Mouse (Mus musculus) embryonic facial prominence, embryonic 12.5 days (tissue): ENCODE measurements around the gene Ip6k2. TPM values are rescaled to one million over a fixed set of nuclear protein-coding genes. Genes with fewer than 3 reads are reported as not detected.
A peak's percentile ranks its signal among the peaks of the same experiment; 100 is the strongest.

Experiments
- ATAC-seq: fragments of 200-750 bp; cut with Nextera tagmentation; 2 replicates; pipeline ENCODE4 v1.8.0; 2017; ENCODE audit not compliant: insufficient number of reproducible peaks, insufficient read depth, low FRiP score, low TSS enrichment
- H3K27ac ChIP-seq: fragments of 300-500 bp; sonication (generic); 2 replicates; pipeline ENCODE4 v1.5.1; 2016; ENCODE audit warnings: mild to moderate bottlenecking
- H3K27me3 ChIP-seq: fragments of 300-500 bp; sonication (generic); 2 replicates; pipeline ENCODE4 v1.6.1; 2016; ENCODE audit warnings: mild to moderate bottlenecking, moderate library complexity
- H3K36me3 ChIP-seq: fragments of 300-500 bp; sonication (generic); 2 replicates; pipeline ENCODE4 v1.6.1; 2016; ENCODE audit warnings: mild to moderate bottlenecking
- H3K4me1 ChIP-seq: fragments of 300-500 bp; sonication (generic); 2 replicates; pipeline ENCODE4 v1.6.1; 2016
- H3K4me2 ChIP-seq: fragments of 300-500 bp; sonication (generic); replicated peaks from 2 replicates; pipeline ENCODE4 v1.6.1; 2016; ENCODE audit warnings: mild to moderate bottlenecking, moderate library complexity
- H3K4me3 ChIP-seq: fragments of 300-500 bp; sonication (generic); 2 replicates; pipeline ENCODE4 v1.5.1; 2016; ENCODE audit warnings: mild to moderate bottlenecking
- H3K9ac ChIP-seq: fragments of 300-500 bp; sonication (generic); 2 replicates; pipeline ENCODE4 v1.6.1; 2016; ENCODE audit warnings: mild to moderate bottlenecking, moderate library complexity
- H3K9me3 ChIP-seq: fragments of 300-500 bp; sonication (generic); 2 replicates; pipeline ENCODE4 v1.6.1; 2016; ENCODE audit warnings: mild to moderate bottlenecking, moderate library complexity
- WGBS: fragments of 180-500 bp; shearing (Covaris S2); methylation state at CpG from one replicate; pipeline ENCODE4 v1.1.7; 2016; 5-methylcytosine and 5-hydroxymethylcytosine counted together
- polyA plus RNA-seq: library from polyadenylated mRNA; unstranded; fragments of >200 nt; fragmentation: Nextera tagmentation; extraction: Ambion mirVana; gene quantifications from 2 replicates; pipeline ENCODE4 v1.2.1, GENCODE M21; 2016

Gene Ip6k2
- polyA plus RNA-seq, 1 experiment from 2014 or later: 145 TPM

- WGBS: 85% methylated on average over 8 of the region's 8 CpGs
- Histone ChIP-seq H3K4me2 (no peak overlapping the region), H3K27me3 (no peaks in the 10 kb centered on the region), H3K36me3 (peaks cover 64% of the 10 kb centered on the region), H3K4me3 (no peak overlapping the region), H3K4me1 (peaks cover 10% of the 10 kb centered on the region), H3K9ac (no peak overlapping the region), H3K9me3 (no peaks in the 10 kb centered on the region), H3K27ac (no peak overlapping the region)
- ATAC-seq: no peak
Observed at GRCm38 (mm10) chr9:108805768-108806167, 22.2 kb downstream of the Ip6k2 start.

- ATAC-seq: no peak
- no peak overlapping the region for H3K4me3 ChIP-seq
- peaks cover 10% of the 10 kb centered on the region for H3K4me1 ChIP-seq
- H3K4me2 ChIP-seq: no peak overlapping the region
- H3K27me3 ChIP-seq: no peaks in the 10 kb centered on the region
- H3K36me3 ChIP-seq: peaks cover 61% of the 10 kb centered on the region
- no peak overlapping the region for H3K9ac ChIP-seq
- H3K27ac ChIP-seq: no peak overlapping the region
- H3K9me3 ChIP-seq: no peaks in the 10 kb centered on the region
Observed at GRCm38 (mm10) chr9:108806379-108806778, 22.8 kb downstream of the Ip6k2 start.

- H3K27ac ChIP-seq: no peak overlapping the region
- H3K9ac ChIP-seq: no peak overlapping the region
- no peak overlapping the region for H3K4me3 ChIP-seq
- peaks cover 61% of the 10 kb centered on the region for H3K36me3 ChIP-seq
- H3K9me3 ChIP-seq: no peaks in the 10 kb centered on the region
- 96% methylated on average over 1 of the region's 1 CpGs for WGBS
- H3K4me1 ChIP-seq: peaks cover 10% of the 10 kb centered on the region
- no peak overlapping the region for H3K4me2 ChIP-seq
- H3K27me3 ChIP-seq: no peaks in the 10 kb centered on the region
- no peak for ATAC-seq
Observed at GRCm38 (mm10) chr9:108806831-108807230, 23.2 kb downstream of the Ip6k2 start.

- peak overlapping the region; percentile 85 for H3K4me2 ChIP-seq
- WGBS: 69% methylated on average over 5 of the region's 5 CpGs
Observed at GRCm38 (mm10) chr9:108807674-108808073, 24.1 kb downstream of the Ip6k2 start.

GRCm38 (mm10) chr9:108808163-108808665, 24.6 kb downstream of the Ip6k2 start, which contains the start of gene Nckipsd:
Gene Nckipsd (plus strand): TSS chr9:108808368.
- under 1% methylated on average over 62 of the region's 62 CpGs for WGBS
- Histone ChIP-seq H3K36me3 (peaks cover 61% of the 10 kb centered on the region), H3K4me2 (peak within 1 kb of the TSS; percentile 85), H3K4me1 (peaks cover 10% of the 10 kb centered on the region), H3K27ac (0 out of 2 replicates have a peak within 1 kb of the TSS, but pooled peaks have one; percentile 30), H3K9me3 (no peaks in the 10 kb centered on the region), H3K4me3 (peak within 1 kb of the TSS; percentile 79), H3K27me3 (no peaks in the 10 kb centered on the region), H3K9ac (peak within 1 kb of the TSS; percentile 88)
- peak; percentile 65 for ATAC-seq

More at GRCm38 (mm10) chr9:108807674-108808073, 24.1 kb downstream of the Ip6k2 start:
- Histone ChIP-seq H3K4me1 (peaks cover 10% of the 10 kb centered on the region), H3K36me3 (peaks cover 61% of the 10 kb centered on the region), H3K9me3 (no peaks in the 10 kb centered on the region), H3K4me3 (peak overlapping the region; percentile 79; the same call in 1 of the 2 replicates), H3K27ac (0 out of 2 replicates have a peak overlapping the region, but pooled peaks have one; percentile 30), H3K9ac (no peak overlapping the region), H3K27me3 (no peaks in the 10 kb centered on the region)
- no peak for ATAC-seq

GRCm38 (mm10) chr9:108809188-108809587, 25.6 kb downstream of the Ip6k2 start:
- Histone ChIP-seq H3K36me3 (peaks cover 60% of the 10 kb centered on the region), H3K4me1 (peaks cover 10% of the 10 kb centered on the region), H3K9ac (peak overlapping the region; percentile 88), H3K27me3 (no peaks in the 10 kb centered on the region), H3K9me3 (no peaks in the 10 kb centered on the region), H3K4me3 (peak overlapping the region; percentile 79), H3K27ac (no peak overlapping the region), H3K4me2 (peak overlapping the region; percentile 85)
- 57% methylated on average over 5 of the region's 5 CpGs for WGBS
- no peak for ATAC-seq

- Histone ChIP-seq H3K36me3 (peaks cover 60% of the 10 kb centered on the region), H3K27ac (no peak overlapping the region), H3K9ac (0 out of 2 replicates have a peak overlapping the region, but pooled peaks have one; percentile 88), H3K9me3 (no peaks in the 10 kb centered on the region), H3K4me3 (no peak overlapping the region), H3K4me1 (peaks cover 10% of the 10 kb centered on the region), H3K27me3 (no peaks in the 10 kb centered on the region), H3K4me2 (no peak overlapping the region)
- no peak for ATAC-seq
- WGBS: 79% methylated on average over 6 of the region's 6 CpGs
Observed at GRCm38 (mm10) chr9:108809723-108810122, 26.1 kb downstream of the Ip6k2 start.

GRCm38 (mm10) chr9:108810516-108810915, 26.9 kb downstream of the Ip6k2 start:
- H3K27ac ChIP-seq: no peak overlapping the region
- H3K9me3 ChIP-seq: no peaks in the 10 kb centered on the region
- H3K4me3 ChIP-seq: no peak overlapping the region
- WGBS: 85% methylated on average over 5 of the region's 5 CpGs
- H3K36me3 ChIP-seq: peaks cover 61% of the 10 kb centered on the region
- no peak for ATAC-seq
- H3K4me1 ChIP-seq: peaks cover 10% of the 10 kb centered on the region
- H3K4me2 ChIP-seq: no peak overlapping the region
- no peaks in the 10 kb centered on the region for H3K27me3 ChIP-seq
- H3K9ac ChIP-seq: no peak overlapping the region

- Histone ChIP-seq H3K9ac (no peak overlapping the region), H3K27ac (no peak overlapping the region), H3K4me1 (no peaks in the 10 kb centered on the region), H3K27me3 (no peaks in the 10 kb centered on the region), H3K9me3 (no peaks in the 10 kb centered on the region), H3K36me3 (peaks cover 58% of the 10 kb centered on the region), H3K4me3 (no peak overlapping the region), H3K4me2 (no peak overlapping the region)
- ATAC-seq: no peak
- WGBS: 86% methylated on average over 7 of the region's 7 CpGs
Observed at GRCm38 (mm10) chr9:108815557-108815956, 32.0 kb downstream of the Ip6k2 start.

- H3K4me2 ChIP-seq: no peak overlapping the region
- peaks cover 26% of the 10 kb centered on the region for H3K36me3 ChIP-seq
- no peaks in the 10 kb centered on the region for H3K9me3 ChIP-seq
- H3K9ac ChIP-seq: no peak overlapping the region
- WGBS: 51% methylated on average over 3 of the region's 3 CpGs
- H3K27ac ChIP-seq: no peak overlapping the region
- H3K27me3 ChIP-seq: peaks cover 15% of the 10 kb centered on the region
- no peaks in the 10 kb centered on the region for H3K4me1 ChIP-seq
- no peak for ATAC-seq
- no peak overlapping the region for H3K4me3 ChIP-seq
Observed at GRCm38 (mm10) chr9:108819495-108819894, 35.9 kb downstream of the Ip6k2 start.

GRCm38 (mm10) chr9:108820077-108820476, 36.5 kb downstream of the Ip6k2 start:
- Histone ChIP-seq H3K36me3 (peaks cover 20% of the 10 kb centered on the region), H3K9me3 (no peaks in the 10 kb centered on the region), H3K27ac (no peak overlapping the region), H3K4me3 (no peak overlapping the region), H3K4me2 (no peak overlapping the region), H3K9ac (no peak overlapping the region), H3K27me3 (peaks cover 21% of the 10 kb centered on the region), H3K4me1 (no peaks in the 10 kb centered on the region)
- ATAC-seq: no peak
- WGBS: 70% methylated on average over 5 of the region's 5 CpGs

- no peak for ATAC-seq
- Histone ChIP-seq H3K9ac (no peak overlapping the region), H3K4me1 (peaks cover 10% of the 10 kb centered on the region; the same call in 1 of the 2 replicates), H3K9me3 (no peaks in the 10 kb centered on the region), H3K4me2 (no peak overlapping the region), H3K36me3 (no peaks in the 10 kb centered on the region), H3K4me3 (0 out of 2 replicates have a peak overlapping the region, but pooled peaks have one; percentile 3), H3K27ac (no peak overlapping the region), H3K27me3 (peaks cover 62% of the 10 kb centered on the region)
- 4% methylated on average over 25 of the region's 25 CpGs for WGBS
Observed at GRCm38 (mm10) chr9:108824144-108824685, 40.6 kb downstream of the Ip6k2 start.
